Mouse (Mus musculus): ENCODE measurements around the gene Ivns1abp. TPM values are rescaled to one million over a fixed set of nuclear protein-coding genes. Genes with fewer than 3 reads are reported as not detected.

Ivns1abp gene
- polyA plus RNA-seq, 1 experiment from 2014 or later, result 221 TPM

DNA sequence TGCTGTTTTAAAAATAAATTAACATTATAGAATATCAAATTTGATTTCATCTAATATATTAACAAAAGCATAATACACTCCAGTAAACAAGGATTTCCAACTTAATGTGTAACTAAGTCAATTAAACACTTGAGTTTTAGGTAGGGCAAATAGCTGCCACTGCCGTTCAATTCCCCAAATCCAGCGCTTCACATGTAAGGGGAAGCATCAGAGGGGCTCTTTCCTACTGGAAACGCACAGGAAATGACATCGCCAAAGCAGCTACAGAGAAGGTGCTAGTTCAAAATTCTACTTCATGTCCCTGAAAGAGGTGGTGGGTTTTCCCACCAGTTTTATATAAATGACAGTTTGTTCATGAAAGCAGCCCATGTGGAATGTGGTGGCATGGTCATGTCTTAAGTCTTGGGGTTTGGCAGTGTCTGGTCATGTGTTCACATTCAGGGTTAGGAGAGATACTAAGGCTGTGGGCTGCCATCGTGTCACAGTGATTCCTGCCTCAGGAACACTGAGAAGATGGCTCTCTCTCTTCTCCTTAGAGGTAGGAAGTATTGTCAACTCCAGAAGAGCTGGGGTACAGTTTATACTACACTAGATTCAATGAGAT, 23.5 kb downstream of the Ivns1abp start:
- no peak for ATAC-seq (ENCODE audit: extremely low read depth, insufficient number of reproducible peaks, low FRiP score, low TSS enrichment)
- Histone ChIP-seq H3K4me1 (peaks cover 13% of the 10 kb centered on the region), H3K9me3 (no peaks in the 10 kb centered on the region), H3K4me2 (no peak overlapping the region), H3K9ac (no peak overlapping the region), H3K4me3 (no peak overlapping the region), H3K27ac (replicated peaks) (no peak overlapping the region), H3K27me3 (replicated peaks) (no peaks in the 10 kb centered on the region), H3K36me3 (peaks cover 81% of the 10 kb centered on the region)
- WGBS, result 88% methylated on average over 5 of the region's 5 CpGs

- Histone ChIP-seq H3K4me2 (no peak overlapping the region), H3K27me3 (replicated peaks) (no peaks in the 10 kb centered on the region), H3K9ac (no peak overlapping the region), H3K4me1 (peaks cover 13% of the 10 kb centered on the region), H3K4me3 (no peak overlapping the region), H3K9me3 (no peaks in the 10 kb centered on the region), H3K36me3 (peaks cover 75% of the 10 kb centered on the region), H3K27ac (replicated peaks) (no peak overlapping the region)
- no peak for ATAC-seq (ENCODE audit: extremely low read depth, insufficient number of reproducible peaks, low FRiP score, low TSS enrichment)
- 91% methylated on average over 3 of the region's 3 CpGs for WGBS
Measured at GRCm38 (mm10) chr1:151368444-151368843, 24.2 kb downstream of the Ivns1abp start.

DNA sequence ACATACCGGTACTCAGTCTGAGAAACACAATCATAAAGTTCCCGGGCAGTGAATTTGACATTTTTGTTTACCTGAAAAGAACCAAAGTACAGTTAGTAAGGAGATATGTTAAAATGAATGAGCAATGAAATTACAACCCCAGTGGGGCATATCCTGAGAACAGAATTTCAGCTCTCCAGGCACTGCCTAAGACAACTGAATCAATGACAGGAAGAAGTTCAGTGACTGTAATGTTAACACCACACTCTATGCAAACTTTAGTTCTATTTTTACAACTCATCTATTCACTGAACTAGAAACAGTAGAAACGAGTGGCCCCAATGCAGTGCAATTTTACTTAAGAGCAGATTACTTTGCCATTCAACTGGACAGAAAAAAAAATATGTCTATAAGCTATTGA, 26.3 kb downstream of the Ivns1abp start:
- WGBS, result 73% methylated on average over 3 of the region's 3 CpGs
- H3K9ac ChIP-seq, result no peak overlapping the region
- ATAC-seq (ENCODE audit: extremely low read depth, insufficient number of reproducible peaks, low FRiP score, low TSS enrichment), result no peak
- no peak overlapping the region for H3K27ac ChIP-seq (replicated peaks)
- H3K36me3 ChIP-seq, result peaks cover 63% of the 10 kb centered on the region
- no peak overlapping the region for H3K4me3 ChIP-seq
- H3K9me3 ChIP-seq, result no peaks in the 10 kb centered on the region
- no peaks in the 10 kb centered on the region for H3K27me3 ChIP-seq (replicated peaks)
- peaks cover 13% of the 10 kb centered on the region for H3K4me1 ChIP-seq
- no peak overlapping the region for H3K4me2 ChIP-seq

DNA sequence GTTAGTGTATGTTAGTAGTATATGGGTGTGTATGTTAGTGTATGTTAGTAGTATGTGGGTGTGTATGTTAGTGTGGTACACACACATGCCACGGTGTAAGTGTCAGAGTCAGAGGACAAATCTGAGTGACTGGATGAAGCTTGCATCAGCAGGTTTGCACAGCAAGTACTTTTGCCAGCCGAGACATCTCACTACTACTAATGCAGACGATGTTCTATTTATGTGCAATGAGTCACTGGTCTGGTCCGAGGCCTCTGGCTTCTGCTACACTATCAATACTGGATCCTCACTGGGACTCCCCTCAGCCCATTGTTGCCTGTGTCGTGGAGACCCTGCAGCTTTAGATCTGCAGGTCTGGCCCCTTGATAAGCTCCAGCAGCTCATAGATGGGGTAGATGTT, 27.3 kb downstream of the Ivns1abp start:
- Histone ChIP-seq H3K27me3 (replicated peaks) (no peaks in the 10 kb centered on the region), H3K4me3 (no peak overlapping the region), H3K27ac (replicated peaks) (peak overlapping the region; percentile 87), H3K9me3 (no peaks in the 10 kb centered on the region), H3K4me1 (peaks cover 13% of the 10 kb centered on the region), H3K9ac (peak overlapping the region; percentile 54; the same call in 1 of the 2 replicates), H3K4me2 (no peak overlapping the region), H3K36me3 (peaks cover 59% of the 10 kb centered on the region)
- 27% methylated on average over 5 of the region's 5 CpGs for WGBS
- peak; percentile 42; the same call in 1 of the 2 replicates for ATAC-seq (ENCODE audit: extremely low read depth, insufficient number of reproducible peaks, low FRiP score, low TSS enrichment)

GRCm38 (mm10) chr1:151372823-151373222, 28.5 kb downstream of the Ivns1abp start:
- H3K4me2 ChIP-seq, result no peak overlapping the region
- H3K36me3 ChIP-seq, result peaks cover 54% of the 10 kb centered on the region
- ATAC-seq (ENCODE audit: extremely low read depth, insufficient number of reproducible peaks, low FRiP score, low TSS enrichment), result no peak
- H3K4me1 ChIP-seq, result peaks cover 13% of the 10 kb centered on the region
- H3K9me3 ChIP-seq, result no peaks in the 10 kb centered on the region
- H3K9ac ChIP-seq, result no peak overlapping the region
- H3K27ac ChIP-seq (replicated peaks), result no peak overlapping the region
- WGBS, result 82% methylated on average over 1 of the region's 1 CpGs
- H3K4me3 ChIP-seq, result no peak overlapping the region
- no peaks in the 10 kb centered on the region for H3K27me3 ChIP-seq (replicated peaks)

DNA sequence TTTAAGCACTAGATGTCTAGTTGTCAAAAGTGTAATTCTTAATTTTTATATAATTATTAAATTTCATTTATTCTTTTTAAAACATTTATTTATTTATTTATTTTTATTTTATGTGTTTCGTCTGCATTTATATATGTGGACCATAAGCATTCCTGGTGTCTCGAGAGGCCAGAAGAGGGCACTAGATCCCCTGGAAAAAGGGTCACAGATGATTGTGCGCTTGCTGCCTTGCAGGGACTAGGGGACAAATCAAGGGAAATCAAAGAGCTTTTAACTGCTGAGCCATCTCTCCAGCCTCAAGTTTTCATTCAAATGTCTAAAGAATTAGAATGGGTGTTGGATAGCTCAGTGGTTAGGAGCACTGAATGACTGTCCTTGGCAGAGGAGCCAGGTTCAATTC, 33.1 kb downstream of the Ivns1abp start:
- H3K36me3 ChIP-seq, result peaks cover 42% of the 10 kb centered on the region
- no peak overlapping the region for H3K4me3 ChIP-seq
- no peaks in the 10 kb centered on the region for H3K9me3 ChIP-seq
- H3K4me1 ChIP-seq, result no peaks in the 10 kb centered on the region
- H3K4me2 ChIP-seq, result no peak overlapping the region
- no peak for ATAC-seq (ENCODE audit: extremely low read depth, insufficient number of reproducible peaks, low FRiP score, low TSS enrichment)
- H3K27ac ChIP-seq (replicated peaks), result no peak overlapping the region
- no peak overlapping the region for H3K9ac ChIP-seq
- no peaks in the 10 kb centered on the region for H3K27me3 ChIP-seq (replicated peaks)
- 90% methylated on average over 3 of the region's 3 CpGs for WGBS

- H3K9ac ChIP-seq, result no peak overlapping the region
- H3K4me2 ChIP-seq, result no peak overlapping the region
- no peak overlapping the region for H3K27ac ChIP-seq (replicated peaks)
- H3K27me3 ChIP-seq (replicated peaks), result no peaks in the 10 kb centered on the region
- peaks cover 46% of the 10 kb centered on the region for H3K36me3 ChIP-seq
- no peak for ATAC-seq (ENCODE audit: extremely low read depth, insufficient number of reproducible peaks, low FRiP score, low TSS enrichment)
- H3K4me3 ChIP-seq, result no peak overlapping the region
- no peaks in the 10 kb centered on the region for H3K4me1 ChIP-seq
- H3K9me3 ChIP-seq, result no peaks in the 10 kb centered on the region
- 100% methylated on average over 1 of the region's 1 CpGs for WGBS
Measured at GRCm38 (mm10) chr1:151390029-151390428, 45.8 kb downstream of the Ivns1abp start.

GRCm38 (mm10) chr1:151409827-151410226, 65.5 kb downstream of the Ivns1abp start:
- no peak for ATAC-seq (ENCODE audit: extremely low read depth, insufficient number of reproducible peaks, low FRiP score, low TSS enrichment)
- 83% methylated on average over 3 of the region's 3 CpGs for WGBS
- 0 out of 2 replicates have a peak overlapping the region, but pooled peaks have one; percentile 15 for H3K27ac ChIP-seq (replicated peaks)
- no peaks in the 10 kb centered on the region for H3K9me3 ChIP-seq
- no peaks in the 10 kb centered on the region for H3K27me3 ChIP-seq (replicated peaks)
- no peak overlapping the region for H3K9ac ChIP-seq
- no peak overlapping the region for H3K4me2 ChIP-seq
- H3K4me1 ChIP-seq, result no peaks in the 10 kb centered on the region
- H3K4me3 ChIP-seq, result no peak overlapping the region
- H3K36me3 ChIP-seq, result peaks cover 74% of the 10 kb centered on the region

Other genes starting within 250 kb of the Ivns1abp start
- gene Gm47985, start 161.9 kb upstream of the Ivns1abp start, polyA plus RNA-seq (2015; fragmentation: Nextera tagmentation; extraction: Ambion mirVana), result 0.69 and 2.6 TPM in 2 replicates
- gene Gm8947, start 152.1 kb upstream of the Ivns1abp start, polyA plus RNA-seq (2015; fragmentation: Nextera tagmentation; extraction: Ambion mirVana), result 0.17 and 0.37 TPM in 2 replicates
- gene Gm47995, start 146.0 kb upstream of the Ivns1abp start, polyA plus RNA-seq (2015; fragmentation: Nextera tagmentation; extraction: Ambion mirVana), result not detected in 2 replicates
- 0.18 TPM in 1 of 2 replicates, not detected in the other for gene 3110040M04Rik, start 140.4 kb upstream of the Ivns1abp start, polyA plus RNA-seq (2015; fragmentation: Nextera tagmentation; extraction: Ambion mirVana)
- gene Gm47996, start 134.3 kb upstream of the Ivns1abp start, polyA plus RNA-seq (2015; fragmentation: Nextera tagmentation; extraction: Ambion mirVana), result not detected in 2 replicates
- gene Swt1, start 84.0 kb downstream of the Ivns1abp start, polyA plus RNA-seq (2015; fragmentation: Nextera tagmentation; extraction: Ambion mirVana), result 19.0 and 20.7 TPM in 2 replicates
- gene Trmt1l, start 84.1 kb downstream of the Ivns1abp start, polyA plus RNA-seq (2015; fragmentation: Nextera tagmentation; extraction: Ambion mirVana), result 33.9 and 38.7 TPM in 2 replicates
- 60.8 and 65.7 TPM in 2 replicates for gene Rnf2, start 156.5 kb downstream of the Ivns1abp start, polyA plus RNA-seq (2015; fragmentation: Nextera tagmentation; extraction: Ambion mirVana)
- 4.5 and 4.7 TPM in 2 replicates for gene Fam129a, start 226.7 kb downstream of the Ivns1abp start, polyA plus RNA-seq (2015; fragmentation: Nextera tagmentation; extraction: Ambion mirVana)